Mouse (Mus musculus): ENCODE data around the gene Pitpnc1.

DNA sequence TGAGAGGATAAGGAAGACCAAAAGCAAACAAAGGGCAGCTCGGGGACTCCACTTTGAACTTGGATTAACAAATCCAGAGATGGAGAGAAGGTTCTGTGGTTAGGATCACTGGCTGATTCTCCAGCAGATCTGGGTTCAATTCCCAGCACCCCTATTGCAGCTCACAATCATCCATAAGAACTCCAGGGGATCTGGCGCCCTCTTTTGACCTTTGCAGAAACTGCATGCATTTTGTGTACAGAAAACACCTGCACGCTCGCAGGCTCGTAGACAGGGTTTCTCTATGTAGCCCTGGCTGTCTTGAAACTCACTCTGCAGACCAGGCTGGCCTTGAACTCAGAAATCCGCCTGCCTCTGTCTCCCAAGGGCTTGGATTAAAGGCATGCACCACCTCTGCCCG is 219.0 kb downstream of the Pitpnc1 start:
- TF ChIP-seq CTCF (conservative IDR thresholded peaks at IDR 0.05; ENCODE audit: insufficient read depth, insufficient read length, low read depth, low read length) (peak; percentile 27), POLR2A (IDR thresholded peaks at IDR 0.05; ENCODE audit: low read depth, low read length) (no peak)
